Mouse (Mus musculus) thymus, postnatal 0 days (tissue): ENCODE measurements around the gene Gm3488. TPM values are rescaled to one million over a fixed set of nuclear protein-coding genes. Genes with fewer than 3 reads are reported as not detected.
"Not testable (repeated sequence)": the region's sequence is repeated elsewhere in the genome, so short reads cannot be mapped to it uniquely, and the experiment has no call there.

Experiments used
- DNase-seq: peaks from one replicate; pipeline ENCODE4 v3.0.0-alpha.2; 2015; ENCODE audit warnings: low spot score
- polyA plus RNA-seq: library from polyadenylated mRNA; unstranded; fragments of >200 nt; fragmentation: Nextera tagmentation; extraction: Ambion mirVana; gene quantifications from 2 replicates; pipeline ENCODE4 v1.2.1, GENCODE M21; 2015

Gene Gm3488
- polyA plus RNA-seq, result 0.09 TPM in 1 of 2 replicates, not detected in the other

GRCm38 (mm10) chr14:5501374-5501773 lies at the start of gene Gm3488:
TSS of gene Gm3488 (plus strand) at chr14:5501674.
- not testable (repeated sequence) for DNase-seq

DNA sequence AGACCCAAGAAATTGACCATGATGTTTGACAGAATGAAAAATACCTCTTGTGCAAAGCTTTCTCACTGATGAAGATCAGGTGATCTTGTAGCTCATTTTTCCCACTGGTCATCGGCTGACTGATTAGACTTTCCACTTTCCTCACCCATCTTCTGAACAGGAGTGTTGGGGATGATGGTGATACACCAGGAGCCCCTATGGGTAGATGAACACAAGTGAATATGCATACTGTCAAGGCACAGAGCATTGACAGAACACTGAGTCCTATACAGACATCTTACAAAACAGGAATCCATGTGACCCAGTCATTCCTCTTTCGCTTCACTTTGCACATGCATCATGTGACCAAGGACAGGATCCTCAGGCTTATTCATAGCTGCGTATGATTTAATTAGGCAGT lies 46.1 kb upstream of the Gm3488 start, which contains the start of gene Gm3194:
Gene Gm3194 (minus strand): TSS at position 101 of the 400 bp plus-strand sequence.
- DNase-seq, result not testable (repeated sequence)

DNA sequence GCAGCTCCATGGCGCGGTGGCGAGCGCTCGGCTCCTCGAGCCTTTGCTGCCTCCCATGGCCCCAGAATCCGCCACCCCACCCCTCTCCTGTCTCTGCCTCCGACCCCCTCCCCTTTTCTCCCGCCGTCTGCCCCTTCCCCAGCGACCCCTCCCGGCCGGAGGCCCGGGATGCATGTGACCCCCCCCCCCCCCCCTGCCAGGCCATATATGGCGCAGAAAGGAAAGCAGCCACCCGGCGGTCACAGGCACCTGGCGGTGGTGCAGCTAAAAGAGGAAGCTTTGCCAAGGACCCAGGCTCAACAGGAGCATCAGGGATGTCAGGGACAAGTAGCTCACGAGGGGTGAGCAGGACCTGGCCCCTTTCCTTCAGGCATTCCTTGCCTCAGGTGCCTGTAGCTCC lies 41.0 kb upstream of the Gm3488 start:
- DNase-seq, result not testable (repeated sequence)

- DNase-seq, result not testable (repeated sequence)
These were observed 23.7 kb upstream of the Gm3488 start, which contains the start of gene Gm8246 for GRCm38 (mm10) chr14:5477730-5478129. TSS of gene Gm8246 (minus strand) at chr14:5477830.

DNA sequence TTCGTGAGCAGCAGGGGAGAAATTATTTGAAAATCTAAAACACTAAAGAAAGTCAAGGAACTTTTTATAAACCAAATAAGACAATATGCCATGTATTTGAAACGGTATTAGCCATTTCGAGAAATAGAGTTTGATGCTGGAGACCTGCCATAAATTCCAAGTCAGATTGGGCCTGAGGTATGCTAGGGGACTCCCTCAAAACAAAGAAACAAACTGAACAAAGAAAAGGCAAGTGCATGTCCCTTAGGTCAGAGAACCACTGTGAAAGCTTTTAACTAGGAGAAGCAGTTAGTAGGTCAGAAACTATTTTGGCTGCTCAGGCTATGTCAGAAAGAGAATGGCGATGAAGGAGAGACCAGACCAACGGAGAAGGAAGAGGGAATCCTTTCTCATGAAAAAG lies 17.6 kb upstream of the Gm3488 start, which contains the start of gene Gm3187:
Gene Gm3187 (plus strand): TSS at position 301 of the 400 bp plus-strand sequence.
- not testable (repeated sequence) for DNase-seq

DNA sequence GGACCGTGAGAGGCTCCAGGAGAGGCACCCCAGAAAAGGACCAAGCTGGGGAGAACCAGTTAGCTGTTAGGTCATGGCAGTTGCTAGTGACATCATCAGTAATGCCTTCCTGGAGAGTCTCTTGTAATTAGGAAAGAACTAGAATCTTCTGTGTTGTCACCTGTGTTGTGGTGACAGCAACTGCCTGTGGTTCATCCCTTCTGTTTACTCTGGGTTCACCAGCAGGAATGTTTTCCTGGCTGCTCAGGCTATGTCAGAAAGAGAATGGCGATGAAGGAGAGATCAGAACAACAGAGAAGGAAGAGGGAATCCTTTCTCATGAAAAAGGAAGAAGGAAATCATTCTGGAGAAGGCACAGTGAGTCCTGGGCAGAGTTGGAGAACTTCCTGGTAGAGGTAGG lies 36.7 kb downstream of the Gm3488 start, which contains the start of gene Gm3532:
Gene Gm3532 (plus strand): TSS at position 301 of the 400 bp plus-strand sequence.
- not testable (repeated sequence) for DNase-seq

Other genes with a start within 250 kb of the Gm3488 start
- gene Gm3526, start 241.1 kb upstream of the Gm3488 start, polyA plus RNA-seq, result 0.12 TPM in 1 of 2 replicates, not detected in the other
- not detected in 2 replicates for gene Gm3542, start 166.7 kb upstream of the Gm3488 start, polyA plus RNA-seq
- 0.12 TPM in 1 of 2 replicates, not detected in the other for gene Gm3500, start 112.6 kb upstream of the Gm3488 start, polyA plus RNA-seq
- gene Gm3194, start 46.2 kb upstream of the Gm3488 start, polyA plus RNA-seq, result 0.36 and 0.43 TPM in 2 replicates
- gene Gm8246, start 23.8 kb upstream of the Gm3488 start, polyA plus RNA-seq, result not detected in 2 replicates
- not detected in 2 replicates for gene Gm3187, start 17.5 kb upstream of the Gm3488 start, polyA plus RNA-seq
- 0.18 TPM in 1 of 2 replicates, not detected in the other for gene Gm3532, start 36.8 kb downstream of the Gm3488 start, polyA plus RNA-seq
- gene Gm8265, start 131.4 kb downstream of the Gm3488 start, polyA plus RNA-seq, result not detected in 2 replicates
- not detected in 2 replicates for gene Gm9603, start 185.8 kb downstream of the Gm3488 start, polyA plus RNA-seq
- gene Gm3373, start 239.9 kb downstream of the Gm3488 start, polyA plus RNA-seq, result 0.07 TPM in 1 of 2 replicates, not detected in the other